Mouse (Mus musculus): ENCODE measurements around the gene Col9a1. TPM values are rescaled to one million over a fixed set of nuclear protein-coding genes. Genes with fewer than 3 reads are reported as not detected.

Gene Col9a1
- polyA plus RNA-seq, 1 experiment = 0.56 TPM

- Histone ChIP-seq H3K27ac (ENCODE audit: insufficient read depth, low read length) (no peak overlapping the region), H3K4me1 (ENCODE audit: control insufficient read depth, insufficient read depth, low read length) (no peaks in the 10 kb centered on the region), H3K4me3 (ENCODE audit: insufficient read depth, low read length) (no peak overlapping the region)
- TF ChIP-seq POLR2A (IDR thresholded peaks at IDR 0.05; ENCODE audit: extremely low read depth, insufficient read depth, low read length) = no peak
- no peak for TF ChIP-seq CTCF (IDR thresholded peaks at IDR 0.05; ENCODE audit: extremely low read depth, insufficient read depth, low read length)
Measured at GRCm38 (mm10) chr1:24211621-24212385, 34.4 kb downstream of the Col9a1 start.

- no peak overlapping the region for H3K27ac ChIP-seq (ENCODE audit: insufficient read depth, low read length)
- no peak for TF ChIP-seq CTCF (IDR thresholded peaks at IDR 0.05; ENCODE audit: extremely low read depth, insufficient read depth, low read length)
- TF ChIP-seq POLR2A (IDR thresholded peaks at IDR 0.05; ENCODE audit: extremely low read depth, insufficient read depth, low read length) = no peak
- peaks cover 3% of the 10 kb centered on the region; the same call in 1 of the 2 replicates for H3K4me1 ChIP-seq (ENCODE audit: control insufficient read depth, insufficient read depth, low read length)
- H3K4me3 ChIP-seq (ENCODE audit: insufficient read depth, low read length) = no peak overlapping the region
Measured at GRCm38 (mm10) chr1:24219041-24219440, 41.6 kb downstream of the Col9a1 start.

GRCm38 (mm10) chr1:24222231-24222630 lies 44.8 kb downstream of the Col9a1 start:
- no peak overlapping the region for H3K4me3 ChIP-seq (ENCODE audit: insufficient read depth, low read length)
- no peak overlapping the region for H3K27ac ChIP-seq (ENCODE audit: insufficient read depth, low read length)
- TF ChIP-seq POLR2A (IDR thresholded peaks at IDR 0.05; ENCODE audit: extremely low read depth, insufficient read depth, low read length) (no peak), CTCF (IDR thresholded peaks at IDR 0.05; ENCODE audit: extremely low read depth, insufficient read depth, low read length) (no peak)
- peaks cover 6% of the 10 kb centered on the region; the same call in 1 of the 2 replicates for H3K4me1 ChIP-seq (ENCODE audit: control insufficient read depth, insufficient read depth, low read length)

GRCm38 (mm10) chr1:24222981-24223612 lies 45.7 kb downstream of the Col9a1 start:
- Histone ChIP-seq H3K4me3 (ENCODE audit: insufficient read depth, low read length) (no peak overlapping the region), H3K4me1 (ENCODE audit: control insufficient read depth, insufficient read depth, low read length) (peaks cover 10% of the 10 kb centered on the region), H3K27ac (ENCODE audit: insufficient read depth, low read length) (no peak overlapping the region; the same call in 1 of the 2 replicates)
- TF ChIP-seq CTCF (IDR thresholded peaks at IDR 0.05; ENCODE audit: extremely low read depth, insufficient read depth, low read length) = no peak

GRCm38 (mm10) chr1:24225825-24226526 lies 48.6 kb downstream of the Col9a1 start:
- Histone ChIP-seq H3K4me3 (ENCODE audit: insufficient read depth, low read length) (no peak overlapping the region), H3K27ac (ENCODE audit: insufficient read depth, low read length) (no peak overlapping the region), H3K4me1 (ENCODE audit: control insufficient read depth, insufficient read depth, low read length) (peaks cover 16% of the 10 kb centered on the region)
- TF ChIP-seq CTCF (IDR thresholded peaks at IDR 0.05; ENCODE audit: extremely low read depth, insufficient read depth, low read length) (no peak), POLR2A (IDR thresholded peaks at IDR 0.05; ENCODE audit: extremely low read depth, insufficient read depth, low read length) (no peak)

- H3K4me3 ChIP-seq (ENCODE audit: insufficient read depth, low read length) = no peak overlapping the region
- TF ChIP-seq CTCF (IDR thresholded peaks at IDR 0.05; ENCODE audit: extremely low read depth, insufficient read depth, low read length) = no peak
- TF ChIP-seq POLR2A (IDR thresholded peaks at IDR 0.05; ENCODE audit: extremely low read depth, insufficient read depth, low read length) = no peak
- peaks cover 18% of the 10 kb centered on the region for H3K4me1 ChIP-seq (ENCODE audit: control insufficient read depth, insufficient read depth, low read length)
- peak overlapping the region; percentile 60 for H3K27ac ChIP-seq (ENCODE audit: insufficient read depth, low read length)
Measured at GRCm38 (mm10) chr1:24226941-24227711, 49.7 kb downstream of the Col9a1 start.

GRCm38 (mm10) chr1:24229552-24229951 lies 52.1 kb downstream of the Col9a1 start:
- TF ChIP-seq POLR2A (IDR thresholded peaks at IDR 0.05; ENCODE audit: extremely low read depth, insufficient read depth, low read length) = no peak
- no peak for TF ChIP-seq CTCF (IDR thresholded peaks at IDR 0.05; ENCODE audit: extremely low read depth, insufficient read depth, low read length)
- Histone ChIP-seq H3K27ac (ENCODE audit: insufficient read depth, low read length) (peak overlapping the region; percentile 90), H3K4me3 (ENCODE audit: insufficient read depth, low read length) (no peak overlapping the region), H3K4me1 (ENCODE audit: control insufficient read depth, insufficient read depth, low read length) (peaks cover 16% of the 10 kb centered on the region)

GRCm38 (mm10) chr1:24230428-24230827 lies 53.0 kb downstream of the Col9a1 start:
- Histone ChIP-seq H3K27ac (ENCODE audit: insufficient read depth, low read length) (no peak overlapping the region; the same call in 1 of the 2 replicates), H3K4me3 (ENCODE audit: insufficient read depth, low read length) (no peak overlapping the region), H3K4me1 (ENCODE audit: control insufficient read depth, insufficient read depth, low read length) (peaks cover 16% of the 10 kb centered on the region)
- TF ChIP-seq CTCF (IDR thresholded peaks at IDR 0.05; ENCODE audit: extremely low read depth, insufficient read depth, low read length) = peak; percentile 21; the same call in 1 of the 2 replicates
- no peak for TF ChIP-seq POLR2A (IDR thresholded peaks at IDR 0.05; ENCODE audit: extremely low read depth, insufficient read depth, low read length)
